Mouse (Mus musculus): ENCODE data around the gene Calm3. TPM values are rescaled to one million over a fixed set of nuclear protein-coding genes. Genes with fewer than 3 reads are reported as not detected.
A peak's percentile ranks its signal among the peaks of the same experiment; 100 is the strongest.

Gene Calm3
- polyA plus RNA-seq, 1 experiment from 2014 or later, result 98.4 TPM

- 24% methylated on average over 86 of the region's 95 CpGs for WGBS
- peaks cover 16% of the 10 kb centered on the region for H3K27me3 ChIP-seq
- H3K36me3 ChIP-seq, result peaks cover 37% of the 10 kb centered on the region
- H3K27ac ChIP-seq, result no peak overlapping the region
- no peak for ATAC-seq (replicated peaks; ENCODE audit: insufficient number of reproducible peaks, insufficient read depth, low FRiP score, low read depth)
- no peak overlapping the region for H3K9ac ChIP-seq
- H3K4me2 ChIP-seq, result peak overlapping the region; percentile 39
- peak overlapping the region; percentile 31 for H3K4me3 ChIP-seq
- peaks cover 28% of the 10 kb centered on the region for H3K4me1 ChIP-seq (replicated peaks)
- peaks cover 7% of the 10 kb centered on the region; the same call in 1 of the 2 replicates for H3K9me3 ChIP-seq (replicated peaks)
Measured at GRCm38 (mm10) chr7:16885271-16885776, 38.6 kb downstream of the Calm3 start.

GRCm38 (mm10) chr7:16884334-16884733, 39.6 kb downstream of the Calm3 start:
- WGBS, result 81% methylated on average over 4 of the region's 4 CpGs
- H3K4me1 ChIP-seq (replicated peaks), result peaks cover 33% of the 10 kb centered on the region
- H3K4me2 ChIP-seq, result no peak overlapping the region
- no peak overlapping the region for H3K4me3 ChIP-seq
- H3K27me3 ChIP-seq, result peaks cover 16% of the 10 kb centered on the region
- no peak overlapping the region for H3K27ac ChIP-seq
- peaks cover 37% of the 10 kb centered on the region for H3K36me3 ChIP-seq
- peaks cover 7% of the 10 kb centered on the region; the same call in 1 of the 2 replicates for H3K9me3 ChIP-seq (replicated peaks)
- ATAC-seq (replicated peaks; ENCODE audit: insufficient number of reproducible peaks, insufficient read depth, low FRiP score, low read depth), result no peak
- H3K9ac ChIP-seq, result no peak overlapping the region

GRCm38 (mm10) chr7:16883162-16883561, 40.8 kb downstream of the Calm3 start:
- H3K4me3 ChIP-seq, result no peak overlapping the region
- H3K9me3 ChIP-seq (replicated peaks), result peaks cover 7% of the 10 kb centered on the region; the same call in 1 of the 2 replicates
- no peak overlapping the region for H3K9ac ChIP-seq
- WGBS, result 83% methylated on average over 6 of the region's 6 CpGs
- peak overlapping the region; percentile 68 for H3K27ac ChIP-seq
- ATAC-seq (replicated peaks; ENCODE audit: insufficient number of reproducible peaks, insufficient read depth, low FRiP score, low read depth), result no peak
- H3K4me2 ChIP-seq, result no peak overlapping the region
- H3K36me3 ChIP-seq, result peaks cover 41% of the 10 kb centered on the region
- peaks cover 35% of the 10 kb centered on the region for H3K4me1 ChIP-seq (replicated peaks)
- peaks cover 16% of the 10 kb centered on the region for H3K27me3 ChIP-seq

- Histone ChIP-seq H3K9me3 (replicated peaks) (peaks cover 3% of the 10 kb centered on the region; the same call in 1 of the 2 replicates), H3K27me3 (peaks cover 7% of the 10 kb centered on the region), H3K4me1 (replicated peaks) (peaks cover 55% of the 10 kb centered on the region), H3K36me3 (peaks cover 24% of the 10 kb centered on the region), H3K4me2 (peak overlapping the region; percentile 26), H3K27ac (peak overlapping the region; percentile 92), H3K4me3 (no peak overlapping the region), H3K9ac (peak overlapping the region; percentile 42)
- 28% methylated on average over 5 of the region's 5 CpGs for WGBS
- no peak for ATAC-seq (replicated peaks; ENCODE audit: insufficient number of reproducible peaks, insufficient read depth, low FRiP score, low read depth)
Measured at GRCm38 (mm10) chr7:16880615-16881014, 43.3 kb downstream of the Calm3 start.

- peaks cover under 1% of the 10 kb centered on the region; the same call in 1 of the 2 replicates for H3K27me3 ChIP-seq
- no peak overlapping the region for H3K4me3 ChIP-seq
- no peaks in the 10 kb centered on the region for H3K9me3 ChIP-seq (replicated peaks)
- H3K4me1 ChIP-seq (replicated peaks), result peaks cover 57% of the 10 kb centered on the region
- 28% methylated on average over 9 of the region's 9 CpGs for WGBS
- peak overlapping the region; percentile 42 for H3K9ac ChIP-seq
- peak overlapping the region; percentile 26 for H3K4me2 ChIP-seq
- peak; percentile 70 for ATAC-seq (replicated peaks; ENCODE audit: insufficient number of reproducible peaks, insufficient read depth, low FRiP score, low read depth)
- peak overlapping the region; percentile 92 for H3K27ac ChIP-seq
- peaks cover 18% of the 10 kb centered on the region for H3K36me3 ChIP-seq
Measured at GRCm38 (mm10) chr7:16879796-16880547, 43.9 kb downstream of the Calm3 start.

GRCm38 (mm10) chr7:16877717-16878116, 46.2 kb downstream of the Calm3 start:
- Histone ChIP-seq H3K9ac (no peak overlapping the region), H3K4me3 (no peak overlapping the region), H3K27me3 (no peaks in the 10 kb centered on the region), H3K36me3 (peaks cover 4% of the 10 kb centered on the region; the same call in 1 of the 2 replicates), H3K27ac (no peak overlapping the region), H3K4me1 (replicated peaks) (peaks cover 54% of the 10 kb centered on the region), H3K9me3 (replicated peaks) (no peaks in the 10 kb centered on the region), H3K4me2 (0 out of 2 replicates have a peak overlapping the region, but pooled peaks have one; percentile 82)
- no peak for ATAC-seq (replicated peaks; ENCODE audit: insufficient number of reproducible peaks, insufficient read depth, low FRiP score, low read depth)
- WGBS, result 69% methylated on average over 3 of the region's 3 CpGs

- Histone ChIP-seq H3K4me3 (peak overlapping the region; percentile 70), H3K4me1 (replicated peaks) (peaks cover 46% of the 10 kb centered on the region), H3K27ac (peak overlapping the region; percentile 79), H3K4me2 (peak overlapping the region; percentile 82), H3K27me3 (no peaks in the 10 kb centered on the region), H3K36me3 (peaks cover 4% of the 10 kb centered on the region; the same call in 1 of the 2 replicates), H3K9me3 (replicated peaks) (no peaks in the 10 kb centered on the region), H3K9ac (peak overlapping the region; percentile 79)
- 4% methylated on average over 13 of the region's 13 CpGs for WGBS
- no peak for ATAC-seq (replicated peaks; ENCODE audit: insufficient number of reproducible peaks, insufficient read depth, low FRiP score, low read depth)
Measured at GRCm38 (mm10) chr7:16876608-16877007, 47.3 kb downstream of the Calm3 start.

GRCm38 (mm10) chr7:16876006-16876405, 47.9 kb downstream of the Calm3 start:
- no peak for ATAC-seq (replicated peaks; ENCODE audit: insufficient number of reproducible peaks, insufficient read depth, low FRiP score, low read depth)
- peak overlapping the region; percentile 70 for H3K4me3 ChIP-seq
- H3K27ac ChIP-seq, result peak overlapping the region; percentile 79
- H3K9me3 ChIP-seq (replicated peaks), result no peaks in the 10 kb centered on the region
- H3K4me1 ChIP-seq (replicated peaks), result peaks cover 43% of the 10 kb centered on the region
- H3K36me3 ChIP-seq, result peaks cover 4% of the 10 kb centered on the region; the same call in 1 of the 2 replicates
- peak overlapping the region; percentile 82 for H3K4me2 ChIP-seq
- H3K27me3 ChIP-seq, result no peaks in the 10 kb centered on the region
- 8% methylated on average over 11 of the region's 11 CpGs for WGBS
- H3K9ac ChIP-seq, result peak overlapping the region; percentile 79

- Histone ChIP-seq H3K36me3 (peaks cover 4% of the 10 kb centered on the region; the same call in 1 of the 2 replicates), H3K4me3 (peak overlapping the region; percentile 70), H3K9ac (peak overlapping the region; percentile 79), H3K27ac (peak overlapping the region; percentile 79), H3K4me2 (peak overlapping the region; percentile 82), H3K27me3 (no peaks in the 10 kb centered on the region), H3K9me3 (replicated peaks) (no peaks in the 10 kb centered on the region), H3K4me1 (replicated peaks) (peaks cover 36% of the 10 kb centered on the region)
- ATAC-seq (replicated peaks; ENCODE audit: insufficient number of reproducible peaks, insufficient read depth, low FRiP score, low read depth), result peak; percentile 3
- under 1% methylated on average over 41 of the region's 42 CpGs for WGBS
Measured at GRCm38 (mm10) chr7:16875326-16875725, 48.6 kb downstream of the Calm3 start.

GRCm38 (mm10) chr7:16875310-16875325, 48.8 kb downstream of the Calm3 start, which contains the start of gene Dact3:
Gene Dact3 (plus strand): TSS chr7:16875317.
- Histone ChIP-seq H3K9me3 (replicated peaks) (no peaks in the 10 kb centered on the region), H3K9ac (peak within 1 kb of the TSS; percentile 79), H3K4me1 (replicated peaks) (peaks cover 34% of the 10 kb centered on the region), H3K4me2 (peak within 1 kb of the TSS; percentile 82), H3K36me3 (peaks cover 4% of the 10 kb centered on the region; the same call in 1 of the 2 replicates), H3K4me3 (peak within 1 kb of the TSS; percentile 70), H3K27ac (peak within 1 kb of the TSS; percentile 84), H3K27me3 (no peaks in the 10 kb centered on the region)
- no CpG with 5 or more reads among the region's 1 CpGs for WGBS
- ATAC-seq (replicated peaks; ENCODE audit: insufficient number of reproducible peaks, insufficient read depth, low FRiP score, low read depth), result no peak

- no peaks in the 10 kb centered on the region for H3K27me3 ChIP-seq
- peak overlapping the region; percentile 84 for H3K27ac ChIP-seq
- no peak overlapping the region for H3K9ac ChIP-seq
- peaks cover 4% of the 10 kb centered on the region; the same call in 1 of the 2 replicates for H3K36me3 ChIP-seq
- peak overlapping the region; percentile 82 for H3K4me2 ChIP-seq
- no peaks in the 10 kb centered on the region for H3K9me3 ChIP-seq (replicated peaks)
- under 1% methylated on average over 30 of the region's 33 CpGs for WGBS
- ATAC-seq (replicated peaks; ENCODE audit: insufficient number of reproducible peaks, insufficient read depth, low FRiP score, low read depth), result peak; percentile 96
- H3K4me1 ChIP-seq (replicated peaks), result peaks cover 31% of the 10 kb centered on the region
- peak overlapping the region; percentile 70 for H3K4me3 ChIP-seq
Measured at GRCm38 (mm10) chr7:16874756-16875309, 49.1 kb downstream of the Calm3 start.
